Mouse (Mus musculus) neutrophil, adult 5-6 weeks (primary cell): ENCODE data around the gene Trim17. TPM values are rescaled to one million over a fixed set of nuclear protein-coding genes. Genes with fewer than 3 reads are reported as not detected.
A peak's percentile ranks its signal among the peaks of the same experiment; 100 is the strongest.

ENCODE experiments used
- ATAC-seq: fragments of 151-379, 151-347 bp; 2 replicates; pipeline ENCODE4 v1.8.0; 2017; ENCODE audit warnings: mild to moderate bottlenecking, moderate TSS enrichment; ENCODE audit not compliant: insufficient number of reproducible peaks, poor library complexity, low FRiP score, severe bottlenecking; ENCODE audit errors: extremely low read depth
- total RNA-seq: library from RNA; stranded (forward); fragments of 200-1000 nt; gene quantifications from 2 replicates; pipeline ENCODE4 v1.2.3, GENCODE M21; 2017

Trim17 gene
- total RNA-seq, 1 experiment from 2014 or later, result 0.35 TPM

GRCm38 (mm10) chr11:58983691-58984341, 29.3 kb downstream of the Trim17 start:
- no peak for ATAC-seq

- ATAC-seq, result no peak
Measured at GRCm38 (mm10) chr11:58984657-58985056, 30.2 kb downstream of the Trim17 start.

GRCm38 (mm10) chr11:58985299-58985917, 30.9 kb downstream of the Trim17 start:
- no peak for ATAC-seq

GRCm38 (mm10) chr11:58989166-58989565, 34.7 kb downstream of the Trim17 start:
- ATAC-seq, result no peak

GRCm38 (mm10) chr11:58990141-58990540, 35.7 kb downstream of the Trim17 start:
- no peak for ATAC-seq

GRCm38 (mm10) chr11:58990794-58991193, 36.3 kb downstream of the Trim17 start:
- no peak for ATAC-seq

- ATAC-seq, result no peak
Measured at GRCm38 (mm10) chr11:58991911-58992310, 37.4 kb downstream of the Trim17 start.

- no peak for ATAC-seq
Measured at GRCm38 (mm10) chr11:58993091-58993670, 38.7 kb downstream of the Trim17 start.

- peak; percentile 45; the same call in 1 of the 2 replicates for ATAC-seq
Measured at GRCm38 (mm10) chr11:58994337-58994826, 39.9 kb downstream of the Trim17 start.

- no peak for ATAC-seq
Measured at GRCm38 (mm10) chr11:58995061-58995806, 40.7 kb downstream of the Trim17 start.

GRCm38 (mm10) chr11:58995807-58996370, 41.4 kb downstream of the Trim17 start:
- peak; percentile 14; the same call in 1 of the 2 replicates for ATAC-seq

GRCm38 (mm10) chr11:58997541-58997940, 43.1 kb downstream of the Trim17 start:
- no peak for ATAC-seq

GRCm38 (mm10) chr11:58999158-58999557, 44.7 kb downstream of the Trim17 start:
- no peak for ATAC-seq

- ATAC-seq, result no peak
Measured at GRCm38 (mm10) chr11:58999830-59000229, 45.3 kb downstream of the Trim17 start.

- ATAC-seq, result no peak
Measured at GRCm38 (mm10) chr11:59000635-59001034, 46.1 kb downstream of the Trim17 start.

GRCm38 (mm10) chr11:59002327-59003079, 48.0 kb downstream of the Trim17 start:
- ATAC-seq, result no peak

- ATAC-seq, result no peak
Measured at GRCm38 (mm10) chr11:59015052-59015451, 60.6 kb downstream of the Trim17 start.
